Mouse (Mus musculus): Measurements from ENCODE around the gene Fignl2.

DNA sequence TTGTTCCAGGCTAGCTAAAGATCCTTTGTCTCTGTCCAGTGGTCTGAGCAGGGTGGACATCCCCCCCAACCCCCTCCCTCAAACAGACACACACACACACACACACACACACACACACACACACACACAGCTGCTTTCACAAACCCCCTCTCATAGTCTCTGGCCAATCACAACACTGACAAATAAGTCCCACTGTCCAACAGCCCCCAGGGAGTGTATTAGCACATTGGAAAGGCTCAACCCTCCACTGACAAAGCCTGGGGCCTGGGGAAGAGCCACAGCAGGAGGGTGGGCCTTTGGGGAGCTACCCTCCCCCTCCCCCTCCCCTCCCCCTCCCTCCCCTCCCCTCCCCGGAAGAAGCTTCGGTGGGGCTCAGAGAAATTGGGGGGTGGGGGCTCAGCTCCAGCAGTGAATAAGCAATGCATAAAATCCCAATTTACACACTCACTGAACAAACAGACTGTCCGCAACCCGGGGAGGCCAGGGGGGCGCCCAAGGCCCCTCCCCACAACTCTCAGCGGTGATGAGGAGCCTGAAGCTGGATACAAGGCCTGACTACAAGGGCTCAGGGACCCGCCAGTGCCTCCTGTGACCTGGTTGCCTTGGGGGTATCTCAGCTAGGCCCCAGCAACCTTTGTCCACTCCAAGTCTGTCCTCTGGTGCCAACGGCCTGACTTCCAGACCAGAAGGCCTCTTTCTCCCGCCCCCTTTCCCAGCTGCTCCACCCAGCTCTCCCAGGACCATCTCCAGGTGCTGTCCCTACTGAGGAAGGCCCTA lies 11.3 kb downstream of the Fignl2 start:
- TF ChIP-seq KAT2A (IDR thresholded peaks at IDR 0.05; ENCODE audit: insufficient replicate concordance, low read length) (no peak), ETS1 (conservative IDR thresholded peaks at IDR 0.05; ENCODE audit: low read depth, low read length) (no peak), POLR2A (IDR thresholded peaks at IDR 0.05; ENCODE audit: low read depth, low read length) (no peak), EP300 (IDR thresholded peaks at IDR 0.05; ENCODE audit: low read length) (no peak), CTCF (conservative IDR thresholded peaks at IDR 0.05 in 1 of 2, IDR thresholded peaks at IDR 0.05 in 1 of 2; ENCODE audit: low read depth in 2 of 2, low read length in 2 of 2) (no peak), TBP (conservative IDR thresholded peaks at IDR 0.05; ENCODE audit: low read depth, low read length) (no peak), MXI1 (IDR thresholded peaks at IDR 0.05; ENCODE audit: low read depth, low read length) (no peak), RAD21 (IDR thresholded peaks at IDR 0.05; ENCODE audit: low read depth, low read length) (no peak), UBTF (IDR thresholded peaks at IDR 0.05; ENCODE audit: low read depth, low read length) (no peak), USF1 (IDR thresholded peaks at IDR 0.05; ENCODE audit: low read depth, low read length) (no peak), CHD2 (IDR thresholded peaks at IDR 0.05; ENCODE audit: low read length) (no peak), ZNF384 (IDR thresholded peaks at IDR 0.05; ENCODE audit: low read depth, low read length) (no peak), ELF1 (IDR thresholded peaks at IDR 0.05; ENCODE audit: low read depth, low read length) (no peak), TCF12 (IDR thresholded peaks at IDR 0.05; ENCODE audit: low read depth, low read length) (no peak)
